In genomic region chr8:95320224-95321139, GRCm38 (mm10) we compare ENCODE assay signal across 8 mouse cellular contexts. TPM values are rescaled to one million over a fixed set of nuclear protein-coding genes. Genes with fewer than 3 reads are reported as not detected.
DNase-seq lines count a peak whose midpoint lies in the region; ATAC-seq and TF ChIP-seq lines count a peak whose summit lies in the region.

No protein-coding gene starts in this region.

- DNase-seq in ovary, adult 18-20 months (ENCODE audit: low spot score): peak; percentile 36
- no peak for DNase-seq in ovary, postnatal 10 days (ENCODE audit: low spot score)
- peak; percentile 68 for DNase-seq in kidney, postnatal 0 days (ENCODE audit: low spot score)
- DNase-seq in lung, postnatal 4 days: peak; percentile 81 to 83
- peak; percentile 58 for DNase-seq in retina, postnatal 7 days (ENCODE audit: low read depth, low spot score)
- peak; percentile 67 to 76 for DNase-seq in urinary bladder, postnatal 36 days (ENCODE audit: low spot score in 2 of 2)

- H3K9ac ChIP-seq in heart, embryonic 14.5 days (ENCODE audit: low read length): peak overlapping the region; percentile 64
- peak overlapping the region; percentile 23; the same call in 1 of the 2 replicates for H3K9ac ChIP-seq in kidney, postnatal 0 days (ENCODE audit: low read depth, low read length)

- H3K9me3 ChIP-seq in heart, embryonic 14.5 days (ENCODE audit: control insufficient read depth, low read length): no peaks in the 10 kb centered on the region
- no peaks in the 10 kb centered on the region for H3K9me3 ChIP-seq in kidney, postnatal 0 days (replicated peaks; ENCODE audit: low read length)

- H3K27ac ChIP-seq in cortical plate, adult 2 months (ENCODE audit: insufficient read depth, low read length): no peak overlapping the region
- H3K27ac ChIP-seq in heart, embryonic 14.5 days (replicated peaks in 1 of 2; ENCODE audit: control insufficient read depth in 1 of 2, insufficient read depth in 1 of 2, low read depth in 2 of 2, low read length in 2 of 2): no peak overlapping the region
- H3K27ac ChIP-seq in kidney, postnatal 0 days: no peak overlapping the region

- TF ChIP-seq CTCF in cortical plate, adult 2 months (IDR thresholded peaks at IDR 0.05; ENCODE audit: extremely low read depth, insufficient read depth, low read length): no peak
- peak; percentile 60 for TF ChIP-seq CTCF in kidney, postnatal 0 days (IDR thresholded peaks at IDR 0.05; ENCODE audit: low read depth)

- H3K4me3 ChIP-seq in cortical plate, adult 2 months (ENCODE audit: insufficient read depth, low read length): peak overlapping the region; percentile 10; the same call in 1 of the 2 replicates
- peak overlapping the region; percentile 43 to 47 for H3K4me3 ChIP-seq in heart, embryonic 14.5 days (ENCODE audit: control insufficient read depth in 1 of 2, insufficient read depth in 1 of 2, low read depth in 1 of 2, low read length in 2 of 2)
- peak overlapping the region; percentile 37 for H3K4me3 ChIP-seq in kidney, postnatal 0 days (replicated peaks; ENCODE audit: low read depth, low read length)

- H3K4me2 ChIP-seq in heart, embryonic 14.5 days (ENCODE audit: low read length): peak overlapping the region; percentile 90
- peak overlapping the region; percentile 85 for H3K4me2 ChIP-seq in kidney, postnatal 0 days (ENCODE audit: low read length)

- no peak for TF ChIP-seq POLR2A in cortical plate, adult 2 months (IDR thresholded peaks at IDR 0.05; ENCODE audit: extremely low read depth, insufficient read depth, low read length)

- ATAC-seq in heart, embryonic 14.5 days (ENCODE audit: insufficient number of reproducible peaks, insufficient read depth, low FRiP score, low read depth): peak; percentile 59
- peak; percentile 87 for ATAC-seq in kidney, postnatal 0 days (replicated peaks; ENCODE audit: low FRiP score, low read depth)

- peaks cover 20% of the 10 kb centered on the region for H3K36me3 ChIP-seq in heart, embryonic 14.5 days (ENCODE audit: control insufficient read depth, insufficient read depth, low read length)
- 0 out of 2 replicates have a peak, but pooled peaks cover 4% of the 10 kb centered on the region for H3K36me3 ChIP-seq in kidney, postnatal 0 days (ENCODE audit: insufficient read depth, low read length)

- 3% methylated on average over 41 of the region's 41 CpGs for WGBS in heart, embryonic 14.5 days
- 2% methylated on average over 41 of the region's 41 CpGs for WGBS in kidney, postnatal 0 days

- H3K27me3 ChIP-seq in heart, embryonic 14.5 days (ENCODE audit: control insufficient read depth, insufficient read depth, low read length): no peaks in the 10 kb centered on the region
- no peaks in the 10 kb centered on the region for H3K27me3 ChIP-seq in kidney, postnatal 0 days (ENCODE audit: insufficient read depth, low read length)

- no peaks in the 10 kb centered on the region for H3K4me1 ChIP-seq in cortical plate, adult 2 months (ENCODE audit: control insufficient read depth, insufficient read depth, low read length)
- H3K4me1 ChIP-seq in heart, embryonic 14.5 days (ENCODE audit: control insufficient read depth in 2 of 2, insufficient read depth in 2 of 2, low read length in 2 of 2): peaks cover 21 to 23% of the 10 kb centered on the region in 2 experiments
- peaks cover 9% of the 10 kb centered on the region; the same call in 1 of the 2 replicates for H3K4me1 ChIP-seq in kidney, postnatal 0 days (replicated peaks; ENCODE audit: insufficient read depth, low read length)

RNA-seq across cellular contexts. Expression of gene Tepp, which starts 10.1 kb away (rescaled TPM):
- 0.17 and 0.40 TPM in 2 replicates for polyA plus RNA-seq in cortical plate, adult 2 months (2012; rRNA removed)
- polyA plus RNA-seq in heart, embryonic 14.5 days (2014; fragmentation: Nextera tagmentation; extraction: Ambion mirVana): 0.40 TPM in 1 of 2 replicates, not detected in the other
- polyA plus RNA-seq in kidney, postnatal 0 days (2015; fragmentation: Nextera tagmentation; extraction: Ambion mirVana): 0.30 TPM in 1 of 2 replicates, not detected in the other

RNA-seq across cellular contexts. Expression of gene Zfp319, which starts 11.3 kb away (rescaled TPM):
- 9.9 and 10.4 TPM in 2 replicates for polyA plus RNA-seq in cortical plate, adult 2 months (2012; rRNA removed)
- polyA plus RNA-seq in heart, embryonic 14.5 days (2014; fragmentation: Nextera tagmentation; extraction: Ambion mirVana): 5.2 and 5.3 TPM in 2 replicates
- 6.3 and 6.6 TPM in 2 replicates for polyA plus RNA-seq in kidney, postnatal 0 days (2015; fragmentation: Nextera tagmentation; extraction: Ambion mirVana)

RNA-seq across cellular contexts. Expression of gene Usb1, which starts 11.6 kb away (rescaled TPM):
- 17.0 and 17.2 TPM in 2 replicates for polyA plus RNA-seq in cortical plate, adult 2 months (2012; rRNA removed)
- 24.9 and 26.1 TPM in 2 replicates for polyA plus RNA-seq in heart, embryonic 14.5 days (2014; fragmentation: Nextera tagmentation; extraction: Ambion mirVana)
- polyA plus RNA-seq in kidney, postnatal 0 days (2015; fragmentation: Nextera tagmentation; extraction: Ambion mirVana): 42.9 and 45.6 TPM in 2 replicates

RNA-seq across cellular contexts. Expression of gene Cngb1, which starts 14.1 kb away (rescaled TPM):
- polyA plus RNA-seq in cortical plate, adult 2 months (2012; rRNA removed): 0.06 and 0.23 TPM in 2 replicates
- 0.71 and 1.00 TPM in 2 replicates for polyA plus RNA-seq in heart, embryonic 14.5 days (2014; fragmentation: Nextera tagmentation; extraction: Ambion mirVana)
- polyA plus RNA-seq in kidney, postnatal 0 days (2015; fragmentation: Nextera tagmentation; extraction: Ambion mirVana): 1.0 and 2.1 TPM in 2 replicates

RNA-seq across cellular contexts. Expression of gene Mmp15, which starts 31.6 kb away (rescaled TPM):
- 8.1 and 9.2 TPM in 2 replicates for polyA plus RNA-seq in cortical plate, adult 2 months (2012; rRNA removed)
- 49.7 and 58.5 TPM in 2 replicates for polyA plus RNA-seq in heart, embryonic 14.5 days (2014; fragmentation: Nextera tagmentation; extraction: Ambion mirVana)
- polyA plus RNA-seq in kidney, postnatal 0 days (2015; fragmentation: Nextera tagmentation; extraction: Ambion mirVana): 5.0 and 5.8 TPM in 2 replicates
